Mouse (Mus musculus) gastrocnemius, postnatal 4 days (tissue): ENCODE measurements around the gene Ankrd34c. TPM values are rescaled to one million over a fixed set of nuclear protein-coding genes. Genes with fewer than 3 reads are reported as not detected.
A peak's percentile ranks its signal among the peaks of the same experiment; 100 is the strongest.

ENCODE experiments used
- DNase-seq, 2 experiments: peaks; one replicate each; pipeline ENCODE4 v3.0.0; 2021 to 2022; ENCODE audit warnings: low spot score in 2 of 2, mixed read lengths in 2 of 2
- long read RNA-seq, 2 experiments: library from polyadenylated mRNA; stranded (forward); transcript quantifications; one replicate each; pipeline ENCODE4 v2.0.0; 2021
- total RNA-seq, 2 experiments: library from RNA; stranded (reverse); gene quantifications; 2 replicates each; pipeline ENCODE4 v1.2.3; 2021

Gene Ankrd34c
- total RNA-seq, result not detected
- long read RNA-seq, experiment 1, result 0 reads
- long read RNA-seq, experiment 2, result 0 reads

DNA sequence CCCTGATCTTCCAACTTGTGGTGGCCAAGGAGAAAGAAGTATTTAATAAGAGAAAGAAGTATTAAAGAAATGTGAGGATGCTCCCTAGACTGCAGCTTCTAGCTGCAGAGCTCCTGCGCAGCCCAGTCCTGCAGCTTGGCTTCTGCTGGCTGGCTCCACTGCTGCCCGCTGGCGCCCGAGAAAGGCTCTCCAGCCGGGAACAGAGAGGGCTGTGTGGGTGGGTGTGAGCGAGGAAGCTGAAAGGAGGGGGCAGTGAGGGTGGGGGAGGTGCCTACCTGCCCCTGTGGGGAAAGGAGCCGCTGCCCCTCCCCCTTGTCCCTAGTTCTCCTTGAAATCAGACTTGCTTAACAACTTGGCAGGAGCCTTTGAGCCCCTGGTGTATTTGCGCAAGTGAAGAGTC lies at the start of gene Ankrd34c:
Gene Ankrd34c, minus strand, starts transcription at position 181 of the 400 bp plus-strand sequence.
- DNase-seq, result no peak

DNA sequence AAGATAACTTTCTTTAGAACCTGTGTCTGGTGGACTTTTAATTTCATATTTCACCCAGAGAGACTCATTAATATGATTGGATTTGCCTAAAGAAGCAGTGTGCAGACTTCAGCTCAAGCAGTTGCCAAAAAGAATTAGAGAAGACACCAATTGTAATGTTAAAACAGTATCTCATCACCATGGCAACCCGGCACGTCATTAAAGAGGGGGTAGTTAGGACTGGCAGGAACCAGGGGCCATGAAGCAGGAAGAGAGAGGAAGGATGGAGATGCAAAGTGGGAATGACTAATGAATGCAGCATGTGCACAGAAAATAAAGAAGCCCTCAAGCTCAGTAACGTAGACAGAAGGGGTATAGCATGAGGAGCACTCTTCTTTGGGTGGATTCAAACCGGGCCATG lies 49.3 kb upstream of the Ankrd34c start:
- DNase-seq, result no peak

DNA sequence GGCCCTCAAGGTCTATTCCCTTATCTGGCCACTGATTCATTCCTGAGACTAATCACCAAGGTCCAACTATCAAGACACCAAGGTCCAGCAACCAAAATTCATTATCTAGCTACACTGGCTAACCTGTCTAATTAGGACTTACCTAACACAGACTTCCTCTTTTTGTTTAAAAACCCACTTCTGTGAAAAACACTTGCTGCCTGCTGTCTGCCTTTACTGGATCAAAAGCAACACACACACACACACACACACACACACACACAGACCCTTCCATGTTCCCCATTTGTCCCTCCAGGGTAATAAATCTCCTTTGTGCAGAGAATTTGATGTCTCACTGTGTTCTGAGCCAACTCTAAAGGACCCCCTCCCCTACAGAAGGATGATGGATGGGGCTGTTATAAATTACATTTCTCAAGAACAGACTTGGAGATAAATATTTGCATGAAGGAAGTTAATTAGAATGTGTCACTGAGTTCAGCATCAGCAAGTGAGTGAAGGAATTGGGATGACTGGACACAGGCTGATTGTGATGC lies 43.2 kb upstream of the Ankrd34c start:
- no peak for DNase-seq

DNA sequence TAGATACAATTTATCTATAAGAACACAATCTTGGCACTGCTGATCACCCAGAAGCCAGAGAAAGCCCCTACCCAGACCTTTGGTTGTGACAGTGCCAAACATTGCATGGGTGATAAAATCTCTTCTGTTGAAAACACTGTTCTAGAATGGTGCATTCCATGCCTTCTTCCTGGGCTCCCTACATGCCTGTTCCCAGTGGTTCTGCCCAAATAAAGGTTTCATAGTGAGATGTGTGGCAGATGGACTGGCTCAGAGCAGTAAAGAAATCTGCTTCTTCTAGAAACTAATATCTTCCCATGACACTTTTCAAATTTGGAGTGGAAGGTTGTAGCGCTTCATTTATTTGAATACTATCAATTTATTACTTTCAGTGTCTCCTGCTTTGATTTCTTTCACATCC lies 41.0 kb upstream of the Ankrd34c start:
- DNase-seq, result no peak

DNA sequence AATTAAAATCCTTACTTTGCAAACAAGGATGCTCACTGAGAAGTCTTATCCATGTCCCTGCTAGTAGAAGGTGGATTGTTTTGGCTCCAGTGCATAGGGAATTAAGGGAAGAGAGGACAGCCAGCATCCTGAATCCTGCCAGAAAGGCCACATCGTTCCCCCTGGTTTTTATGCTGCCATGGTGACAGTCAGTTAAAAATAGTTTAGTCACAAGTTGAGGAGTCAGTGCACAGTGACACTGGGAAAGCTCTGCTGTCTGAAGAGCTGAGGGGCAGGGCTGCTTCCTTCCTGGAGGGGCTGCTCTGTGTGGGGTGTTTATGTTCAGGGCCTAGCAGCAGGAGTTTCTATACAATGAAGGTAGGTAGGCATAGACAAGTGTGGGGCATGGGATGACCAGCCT lies 32.9 kb upstream of the Ankrd34c start:
- DNase-seq, result no peak

DNA sequence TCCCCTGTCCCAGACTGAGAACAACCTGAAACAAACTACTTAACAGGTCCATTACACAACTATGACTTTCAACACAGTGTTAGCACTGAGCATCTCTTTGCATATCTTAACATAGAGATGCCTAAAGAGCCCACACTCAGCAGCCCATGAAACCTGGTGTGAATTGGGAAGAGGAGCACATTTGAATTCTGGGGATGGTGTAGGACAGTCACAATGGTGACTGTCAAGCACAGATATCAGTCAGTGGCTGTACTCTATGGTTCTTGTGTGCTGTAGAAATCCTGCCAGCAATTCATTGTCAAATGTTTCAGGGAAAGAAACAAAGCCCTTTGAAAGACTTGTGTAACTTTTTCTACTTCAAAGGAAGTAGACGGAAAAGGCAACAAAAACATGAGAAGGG lies 23.7 kb upstream of the Ankrd34c start:
- no peak for DNase-seq

DNA sequence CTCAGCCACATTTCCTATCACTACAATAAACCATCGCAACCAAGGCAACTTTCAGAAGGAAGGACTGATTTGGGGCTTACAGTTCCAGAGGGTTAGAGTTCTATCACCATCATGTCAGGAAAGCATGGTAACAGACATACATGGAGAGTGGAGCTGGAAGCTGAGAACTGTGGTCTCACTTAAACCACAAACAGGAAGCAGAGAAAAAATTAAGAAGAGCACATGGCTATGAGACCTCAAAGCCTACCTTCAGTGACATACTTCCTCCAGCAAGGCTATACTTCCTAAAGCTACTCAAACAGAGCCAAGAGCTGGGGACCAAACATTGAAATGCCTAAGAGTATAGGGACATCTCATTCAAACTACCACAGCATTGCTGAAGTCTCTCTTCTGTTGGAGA lies 20.3 kb upstream of the Ankrd34c start:
- no peak for DNase-seq

DNA sequence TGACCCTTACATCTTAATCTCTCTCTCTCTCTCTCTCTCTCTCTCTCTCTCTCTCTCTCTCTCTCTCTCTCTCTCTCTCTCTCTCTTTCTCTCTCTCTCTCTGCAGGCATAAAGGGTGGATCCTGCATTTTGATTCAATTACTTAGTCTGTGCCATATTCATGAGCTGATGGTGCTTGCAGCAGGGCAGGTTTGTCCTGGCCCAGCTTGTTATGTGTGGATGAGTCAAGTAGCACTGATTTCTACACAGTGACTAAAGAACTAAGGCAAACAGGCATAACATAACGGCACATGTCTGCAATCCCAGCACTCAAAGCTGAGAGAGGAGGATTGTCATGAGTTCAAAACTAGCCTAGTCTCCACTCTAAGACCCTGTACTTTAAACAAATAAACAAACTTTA lies 19.9 kb upstream of the Ankrd34c start:
- no peak for DNase-seq

DNA sequence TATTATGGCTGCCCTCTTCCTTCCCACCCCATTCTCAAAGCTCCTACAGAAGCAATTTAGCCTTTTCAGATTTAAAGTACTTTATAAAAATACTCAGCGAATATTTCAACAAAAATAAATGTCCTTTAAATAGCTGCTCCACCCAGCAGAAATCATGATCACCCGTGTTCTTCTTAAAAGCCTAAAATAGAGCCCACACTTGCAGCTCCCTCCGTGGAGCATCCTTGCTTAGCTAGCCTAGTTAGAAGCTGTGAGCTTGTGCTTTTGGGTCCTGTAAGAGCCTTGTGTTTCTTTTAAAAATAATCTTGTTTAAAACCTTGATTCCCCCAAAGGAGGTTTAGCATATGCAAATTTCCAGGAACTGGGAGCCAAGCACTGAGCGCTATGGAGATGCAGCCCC lies 19.3 kb upstream of the Ankrd34c start:
- DNase-seq, result no peak

DNA sequence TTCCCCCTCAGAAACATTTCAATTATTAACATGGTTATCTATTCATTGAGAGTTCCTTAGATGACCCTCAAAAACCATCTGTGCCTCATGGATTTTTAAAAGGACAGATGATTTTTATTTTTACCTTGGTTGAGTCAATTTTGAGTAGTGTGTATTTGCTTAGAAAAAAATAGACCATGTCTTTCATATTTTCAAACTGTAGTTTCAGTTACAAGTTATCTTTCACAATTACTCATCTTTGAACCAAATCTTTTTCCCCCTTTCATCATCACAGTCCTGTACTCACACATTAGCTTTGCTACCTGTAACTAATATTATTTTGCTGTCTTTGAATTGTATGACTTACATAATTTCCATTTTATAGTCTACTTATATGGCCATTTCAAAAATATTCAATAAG lies 1.8 kb upstream of the Ankrd34c start:
- no peak for DNase-seq

DNA sequence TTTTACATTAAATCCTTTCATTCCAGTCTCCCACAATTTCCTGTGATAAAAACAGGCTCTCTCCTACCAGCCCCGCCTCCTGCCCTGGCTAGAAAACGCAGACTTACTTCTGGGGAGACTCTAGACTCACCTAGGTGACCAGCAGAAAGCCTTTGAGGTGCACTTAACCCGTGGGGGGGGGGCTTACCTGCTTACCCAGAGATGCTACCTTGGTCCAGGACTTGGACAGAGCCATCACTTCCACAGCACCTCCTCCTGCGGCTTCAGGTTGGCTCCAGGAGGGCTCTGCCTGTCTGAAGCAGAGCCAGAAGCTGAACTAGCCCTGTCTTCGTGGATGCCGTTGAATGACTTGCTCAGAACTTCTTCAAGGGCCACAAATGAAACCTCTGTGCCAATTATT lies 387 bp downstream of the Ankrd34c start:
- no peak for DNase-seq

DNA sequence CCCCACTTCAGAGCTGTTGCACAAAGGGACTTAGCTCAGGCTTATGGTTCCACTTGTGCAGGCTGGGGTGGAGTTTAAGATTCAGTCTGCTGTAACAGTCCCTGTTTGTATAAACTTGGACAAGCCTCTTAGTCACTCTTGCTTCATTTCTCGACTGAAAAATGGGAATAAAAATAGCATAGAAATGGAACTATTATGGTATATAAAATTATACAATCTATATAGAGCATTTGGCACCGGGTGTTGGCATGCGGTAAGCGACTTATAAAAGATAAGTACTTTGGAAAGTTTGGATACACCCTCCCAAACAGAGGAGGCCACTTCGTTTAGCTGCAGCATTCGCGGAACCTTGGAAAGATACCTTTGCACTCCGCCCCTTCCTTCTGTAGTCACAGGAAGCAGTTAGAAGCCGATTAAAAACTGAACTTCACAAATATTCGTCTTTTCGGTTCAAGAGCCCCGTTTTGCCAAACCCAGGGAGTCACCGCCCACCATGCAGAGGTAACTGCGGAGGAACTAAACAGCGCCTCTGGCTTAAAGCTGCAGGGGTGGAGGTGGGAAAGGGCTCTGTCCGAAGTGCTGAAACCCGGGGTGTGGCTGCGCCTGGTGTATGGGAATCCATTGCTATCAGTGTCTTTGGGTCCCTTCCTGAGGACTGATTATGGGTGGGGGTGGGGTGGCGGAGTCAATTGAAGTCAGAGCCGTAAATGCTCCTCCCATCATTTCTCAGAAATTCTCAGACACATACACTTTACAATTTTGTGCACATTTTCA lies 1.2 kb downstream of the Ankrd34c start:
- DNase-seq, result peak in 1 of 2 experiments; percentile 29

DNA sequence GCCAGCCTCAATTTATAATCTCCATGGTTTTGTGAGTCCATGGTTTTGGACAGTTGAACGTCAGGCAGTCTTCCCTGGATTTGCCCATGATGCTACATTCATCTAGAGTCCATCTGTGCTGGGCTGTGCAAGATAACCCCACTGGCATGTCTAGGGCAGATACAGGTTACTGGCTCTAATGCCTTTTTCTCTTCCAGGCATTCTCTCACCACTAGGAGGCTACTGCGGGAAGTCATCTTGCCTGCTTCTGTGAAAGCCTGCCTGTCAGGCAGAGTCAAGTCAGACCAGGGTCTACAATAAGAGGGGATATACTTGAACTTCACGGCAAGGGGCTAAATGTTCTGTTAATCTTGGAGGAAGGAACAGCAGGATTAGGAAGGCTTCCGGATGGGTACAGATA lies 31.4 kb downstream of the Ankrd34c start:
- no peak for DNase-seq

DNA sequence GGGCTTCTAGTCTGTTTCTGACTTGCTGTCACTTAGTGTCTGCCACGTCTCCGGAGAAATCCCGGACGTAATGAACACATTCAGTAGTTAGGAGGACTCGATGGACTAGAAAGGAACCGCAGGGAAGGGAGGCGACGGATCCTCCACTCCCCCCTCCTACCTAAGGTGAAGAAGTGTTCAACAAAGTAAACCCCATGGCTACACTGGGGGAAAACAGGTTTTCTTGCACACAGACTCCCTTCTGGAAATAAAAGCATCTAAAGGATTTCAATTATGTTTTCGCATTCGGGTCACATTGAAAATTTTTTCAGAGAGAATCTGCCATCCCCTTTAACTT lies 33.1 kb downstream of the Ankrd34c start:
- DNase-seq, result no peak

DNA sequence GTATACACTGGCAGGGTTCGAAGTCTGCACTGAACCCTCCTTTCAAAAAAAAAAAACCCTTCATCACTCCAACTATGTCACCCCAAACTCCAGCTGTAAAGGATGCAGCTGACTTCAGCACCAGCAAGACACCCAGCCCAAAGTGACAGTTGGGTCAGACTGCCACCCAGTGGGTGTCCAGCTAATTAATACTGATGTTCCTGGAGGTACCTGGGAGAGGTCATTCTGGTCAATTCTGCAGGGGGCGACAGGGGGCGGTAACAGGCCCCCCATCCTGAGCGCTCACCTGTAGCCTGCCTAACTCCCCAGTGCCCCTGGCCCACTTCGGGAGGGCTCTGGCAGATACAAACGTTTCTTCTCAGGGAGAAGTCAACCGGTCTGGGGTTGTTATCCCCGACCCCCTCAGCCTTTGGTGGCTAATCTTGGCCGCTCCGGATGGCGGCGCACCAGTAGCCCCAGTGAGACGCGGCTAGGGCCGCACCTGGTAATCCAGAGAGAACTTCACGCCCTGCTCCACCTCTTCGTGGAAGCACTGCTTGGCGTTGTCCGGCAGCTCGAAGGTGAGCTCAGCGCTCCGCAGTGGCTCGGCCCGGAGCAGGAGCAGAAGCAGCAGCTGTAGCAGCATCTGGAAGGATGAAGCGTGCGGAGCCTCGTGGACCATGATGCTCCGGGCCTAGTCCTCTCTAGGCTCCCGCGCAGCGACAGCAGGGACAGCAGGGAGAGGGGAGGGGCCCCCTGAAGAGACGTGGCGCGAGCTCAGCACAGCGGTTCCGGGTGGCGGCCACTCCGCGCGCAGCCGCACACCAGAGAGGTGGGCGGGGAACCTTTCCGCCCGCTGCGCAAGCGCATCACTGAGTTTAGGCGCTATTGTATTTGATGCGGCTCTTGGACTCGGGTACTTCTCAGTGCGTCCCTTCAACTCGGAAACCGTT lies 33.7 kb downstream of the Ankrd34c start, which contains the start of gene Tmed3:
Gene Tmed3, minus strand, starts transcription at position 804 of the 932 bp plus-strand sequence.
- DNase-seq, result peak; percentile 83 to 91

DNA sequence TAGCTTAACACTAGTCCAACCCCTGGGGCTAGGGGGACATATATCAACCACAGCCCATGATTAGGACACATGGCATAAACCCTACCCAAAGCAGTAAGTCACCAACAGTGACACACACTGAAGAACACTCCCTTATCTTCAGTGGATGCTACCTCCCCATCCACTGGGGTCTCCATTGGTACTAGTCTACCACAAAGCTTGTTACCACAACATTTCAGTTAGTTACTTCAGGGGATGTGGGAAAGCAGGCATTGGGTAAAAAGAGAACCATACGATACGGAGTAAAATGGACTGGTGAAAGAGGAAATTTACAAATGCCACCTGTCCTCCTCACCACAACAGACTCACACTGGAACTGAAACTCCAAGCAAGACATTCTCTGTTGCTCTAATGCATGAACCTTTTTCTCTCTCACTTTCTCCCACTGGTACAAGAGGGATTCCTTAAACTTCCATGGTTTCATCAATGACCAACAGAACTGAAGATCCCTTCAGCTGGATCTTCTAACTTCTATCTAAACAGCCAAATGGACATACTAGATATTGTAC lies 37.3 kb downstream of the Ankrd34c start:
- no peak for DNase-seq

DNA sequence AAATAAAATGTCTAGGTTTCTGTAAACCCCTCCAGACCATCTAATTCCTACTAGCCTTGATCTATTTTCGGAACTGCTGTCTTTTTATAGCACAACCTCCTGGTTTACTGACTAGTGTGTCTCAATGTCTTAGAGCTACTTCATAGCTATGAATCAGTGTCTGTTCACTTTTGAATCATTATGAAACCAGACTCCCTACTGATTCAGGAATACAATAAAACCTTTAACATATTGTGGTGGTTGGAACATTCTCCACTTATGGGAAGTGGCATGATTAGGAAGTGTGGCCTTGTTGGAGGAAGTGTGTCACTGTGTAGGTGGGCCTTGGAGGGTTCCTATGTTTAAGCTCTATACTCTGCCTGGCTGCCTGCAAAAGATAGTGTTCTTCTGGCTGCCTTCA lies 43.1 kb downstream of the Ankrd34c start:
- DNase-seq, result no peak

DNA sequence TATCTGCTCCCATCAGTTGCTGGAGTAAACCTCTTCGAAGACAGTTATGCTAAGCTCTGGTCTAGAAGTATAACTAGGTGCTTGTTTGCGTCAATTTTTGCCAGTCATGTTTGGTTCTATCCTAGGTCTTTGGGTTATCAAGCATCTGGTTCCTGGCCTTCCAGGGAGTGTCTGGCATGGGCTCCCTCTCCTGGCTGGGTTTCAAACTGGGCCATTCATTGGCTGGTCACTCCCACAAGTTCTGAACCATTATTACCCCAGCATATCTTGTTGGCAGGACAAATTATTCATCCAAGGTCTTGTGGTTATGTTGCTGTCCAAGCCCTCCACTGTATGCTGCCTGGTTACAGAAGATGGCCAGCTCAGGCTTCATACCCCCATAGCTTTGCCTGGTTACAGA lies 44.6 kb downstream of the Ankrd34c start:
- no peak for DNase-seq

DNA sequence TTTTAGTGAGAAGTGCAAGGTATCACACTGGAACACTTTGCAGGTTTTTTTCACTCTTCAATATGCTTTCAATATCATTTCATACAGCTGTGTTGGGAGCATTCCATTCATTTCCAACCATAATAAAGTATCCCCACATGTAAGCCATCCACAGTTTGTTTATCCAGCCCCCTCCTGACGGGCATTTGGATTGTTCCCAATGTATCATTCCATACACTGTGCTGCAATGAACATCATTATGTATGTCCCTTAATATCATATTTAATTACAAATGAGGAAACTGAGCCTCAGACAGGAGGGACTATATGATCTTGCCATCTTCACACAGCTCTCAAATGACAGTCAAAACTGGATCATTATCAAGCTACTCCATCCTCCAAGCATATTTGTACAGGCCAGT lies 49.1 kb downstream of the Ankrd34c start:
- no peak for DNase-seq

DNA sequence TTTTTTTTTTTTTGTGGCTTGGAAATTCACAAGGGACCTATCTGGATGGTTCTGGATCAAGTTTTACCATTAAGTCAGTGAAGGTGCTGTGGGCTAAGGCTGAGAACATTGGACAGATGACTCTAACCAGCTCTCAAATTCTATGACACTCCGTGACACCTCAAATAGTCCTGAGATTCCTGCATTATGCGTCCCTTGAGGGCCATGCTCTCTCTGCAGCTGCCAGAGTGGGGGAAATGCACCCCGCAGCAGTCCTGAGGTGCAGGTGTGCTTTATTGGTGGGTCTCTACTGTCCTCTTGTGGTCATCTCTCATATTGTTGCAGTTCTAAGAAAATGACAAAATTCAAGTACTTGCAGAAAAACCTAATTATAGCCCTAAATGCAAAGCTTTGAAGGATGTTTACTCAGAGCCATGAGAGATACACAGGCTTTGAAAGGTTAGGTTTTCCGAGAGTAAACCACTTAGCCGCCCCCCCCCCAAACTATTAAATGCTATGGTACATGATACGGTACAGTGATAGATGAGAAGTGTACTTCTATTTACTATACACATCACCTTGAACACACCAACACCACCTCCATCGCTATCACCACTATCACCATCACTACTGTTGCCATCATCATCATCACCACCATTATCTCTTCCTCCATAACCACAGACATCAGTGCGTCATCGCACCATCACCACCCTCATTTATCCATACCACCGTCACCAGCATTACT lies 50.6 kb downstream of the Ankrd34c start:
- DNase-seq, result no peak

DNA sequence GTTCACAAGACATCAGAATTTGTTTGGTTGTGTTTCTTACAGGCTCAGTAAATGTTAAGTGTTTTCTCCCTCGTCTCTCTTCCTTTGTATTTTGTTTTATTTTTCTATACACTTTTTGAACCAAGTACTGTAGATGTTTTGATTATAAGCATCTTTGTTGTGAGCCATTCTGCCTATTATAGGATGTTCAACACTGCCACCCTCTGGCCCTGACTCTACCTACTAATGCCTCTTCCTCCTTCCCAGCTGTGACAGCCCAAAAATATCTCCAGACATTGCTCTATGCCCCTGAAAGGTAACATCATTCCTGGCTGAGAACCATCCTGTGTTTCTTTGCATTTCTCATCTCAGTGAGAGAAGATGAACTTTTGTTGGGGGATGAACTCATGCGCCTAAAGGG lies 52.0 kb downstream of the Ankrd34c start:
- no peak for DNase-seq
